Mouse (Mus musculus) liver, adult 2 months (tissue): Measurements from ENCODE around the gene Gpc6.

Experiments
- CTCF ChIP-seq: fragments of 200-500 bp; IDR thresholded peaks from 2 replicates; pipeline ENCODE4 v1.5.1; 2011; ENCODE audit warnings: low read depth, low read length, control low read depth
- POLR2A ChIP-seq: fragments of 200-500 bp; IDR thresholded peaks from 2 replicates; pipeline ENCODE4 v1.6.1; 2011; ENCODE audit warnings: low read length, control low read depth; ENCODE audit not compliant: insufficient read depth; ENCODE audit errors: extremely low read depth

DNA sequence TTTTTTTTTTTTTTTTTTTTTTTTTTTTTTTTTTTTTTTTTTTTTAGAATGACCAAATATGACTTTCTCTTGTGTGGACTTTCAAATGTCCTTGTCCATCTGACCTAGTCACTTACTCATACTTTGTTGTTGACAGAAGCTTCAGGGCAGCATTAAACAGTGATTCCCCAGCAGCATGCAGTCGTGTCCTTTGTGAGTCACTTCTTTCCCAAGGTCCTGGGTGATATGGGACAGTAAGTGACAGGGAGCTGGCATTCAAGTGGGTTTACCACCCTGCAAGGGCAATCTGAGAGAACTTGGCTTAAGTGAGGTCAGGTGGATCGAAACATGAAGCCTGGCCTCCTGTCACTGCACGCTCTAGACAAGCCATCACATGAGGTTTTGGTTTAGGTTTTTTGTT lies 754.8 kb downstream of the Gpc6 start:
- TF ChIP-seq POLR2A (no peak), CTCF (no peak)
